Mouse (Mus musculus): ENCODE results near the gene Gtpbp3. TPM values are rescaled to one million over a fixed set of nuclear protein-coding genes. Genes with fewer than 3 reads are reported as not detected.

Gtpbp3 gene
- polyA plus RNA-seq, 1 experiment from 2014 or later: 4.6 TPM

GRCm38 (mm10) chr8:71485142-71486135, 2.5 kb upstream of the Gtpbp3 start, which contains the start of gene Ano8:
Gene Ano8 (minus strand): TSS chr8:71485963.
- H3K4me3 ChIP-seq (ENCODE audit: low read depth, low read length): peak within 1 kb of the TSS; percentile 92
- peaks cover 13% of the 10 kb centered on the region for H3K36me3 ChIP-seq (ENCODE audit: control insufficient read depth, insufficient read depth, low read length)
- peak within 1 kb of the TSS; percentile 75 for H3K4me2 ChIP-seq
- no peaks in the 10 kb centered on the region for H3K9me3 ChIP-seq (ENCODE audit: control insufficient read depth, low read length)
- no peaks in the 10 kb centered on the region for H3K27me3 ChIP-seq (ENCODE audit: control insufficient read depth, insufficient read depth, low read length)
- H3K27ac ChIP-seq (ENCODE audit: low read depth, low read length): peak within 1 kb of the TSS; percentile 78
- peak; percentile 76 for ATAC-seq (ENCODE audit: low FRiP score)
- peaks cover 25% of the 10 kb centered on the region for H3K4me1 ChIP-seq (ENCODE audit: control insufficient read depth, insufficient read depth, low read length)
- 6% methylated on average over 54 of the region's 58 CpGs for WGBS
- H3K9ac ChIP-seq (ENCODE audit: low read length): peak within 1 kb of the TSS; percentile 98
- peak; percentile 98 for DNase-seq (ENCODE audit: low spot score, missing footprints)

DNA sequence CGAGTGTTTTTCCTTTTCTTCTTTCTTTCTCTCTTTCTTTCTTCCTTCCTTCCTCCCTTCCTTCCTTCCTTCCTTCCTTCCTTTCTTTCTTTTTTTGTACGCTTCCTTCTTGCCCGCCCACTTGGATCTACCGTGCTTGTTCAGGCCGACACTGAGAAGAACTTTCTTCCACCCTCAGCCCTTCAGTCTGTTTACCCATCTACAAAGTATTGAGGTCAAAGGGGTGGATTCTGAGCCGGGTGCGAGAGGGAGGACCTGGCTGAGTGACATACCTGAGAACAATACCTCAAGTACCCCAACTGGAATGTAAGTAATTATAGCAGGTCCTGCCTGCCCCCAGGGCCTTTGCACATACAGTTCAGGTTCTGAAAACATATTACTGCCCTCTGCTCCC, 1.8 kb upstream of the Gtpbp3 start:
- WGBS: 19% methylated on average over 7 of the region's 7 CpGs
- Histone ChIP-seq H3K4me2 (peak overlapping the region; percentile 75), H3K4me3 (ENCODE audit: low read depth, low read length) (peak overlapping the region; percentile 92), H3K4me1 (ENCODE audit: control insufficient read depth, insufficient read depth, low read length) (peaks cover 25% of the 10 kb centered on the region), H3K27ac (ENCODE audit: low read depth, low read length) (no peak overlapping the region; the same call in 1 of the 2 replicates), H3K27me3 (ENCODE audit: control insufficient read depth, insufficient read depth, low read length) (no peaks in the 10 kb centered on the region), H3K36me3 (ENCODE audit: control insufficient read depth, insufficient read depth, low read length) (peaks cover 6% of the 10 kb centered on the region), H3K9me3 (ENCODE audit: control insufficient read depth, low read length) (no peaks in the 10 kb centered on the region), H3K9ac (ENCODE audit: low read length) (peak overlapping the region; percentile 98)
- DNase-seq (ENCODE audit: low spot score, missing footprints) (no peak), ATAC-seq (ENCODE audit: low FRiP score) (no peak)

DNA sequence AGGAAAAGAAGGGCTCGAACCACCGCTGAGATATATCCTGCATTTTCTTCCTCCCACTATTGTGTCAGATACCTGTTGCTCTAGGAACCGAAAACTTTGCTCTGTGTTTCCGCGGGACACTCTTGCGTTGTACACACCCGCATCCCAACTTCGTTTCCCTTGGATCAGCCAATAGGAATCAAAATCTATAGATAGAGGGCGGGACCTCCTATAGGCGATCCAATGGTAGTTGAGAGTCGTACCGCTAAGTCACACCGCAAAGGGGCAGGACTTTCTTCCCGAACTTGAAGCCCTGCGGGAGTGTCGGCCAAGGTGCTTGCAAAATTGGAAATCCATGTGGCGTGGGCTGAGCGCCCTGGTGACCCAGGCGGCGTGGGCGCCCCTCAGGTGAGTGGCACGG, 551 bp downstream of the Gtpbp3 start:
- Histone ChIP-seq H3K27me3 (ENCODE audit: control insufficient read depth, insufficient read depth, low read length) (no peaks in the 10 kb centered on the region), H3K9ac (ENCODE audit: low read length) (peak overlapping the region; percentile 76), H3K4me3 (ENCODE audit: low read depth, low read length) (peak overlapping the region; percentile 83), H3K4me1 (ENCODE audit: control insufficient read depth, insufficient read depth, low read length) (peaks cover 25% of the 10 kb centered on the region), H3K27ac (ENCODE audit: low read depth, low read length) (no peak overlapping the region), H3K4me2 (peak overlapping the region; percentile 100), H3K36me3 (ENCODE audit: control insufficient read depth, insufficient read depth, low read length) (peaks cover 5% of the 10 kb centered on the region), H3K9me3 (ENCODE audit: control insufficient read depth, low read length) (no peaks in the 10 kb centered on the region)
- WGBS: under 1% methylated on average over 22 of the region's 22 CpGs
- DNase-seq (ENCODE audit: low spot score, missing footprints) (peak; percentile 99), ATAC-seq (ENCODE audit: low FRiP score) (peak; percentile 81)

DNA sequence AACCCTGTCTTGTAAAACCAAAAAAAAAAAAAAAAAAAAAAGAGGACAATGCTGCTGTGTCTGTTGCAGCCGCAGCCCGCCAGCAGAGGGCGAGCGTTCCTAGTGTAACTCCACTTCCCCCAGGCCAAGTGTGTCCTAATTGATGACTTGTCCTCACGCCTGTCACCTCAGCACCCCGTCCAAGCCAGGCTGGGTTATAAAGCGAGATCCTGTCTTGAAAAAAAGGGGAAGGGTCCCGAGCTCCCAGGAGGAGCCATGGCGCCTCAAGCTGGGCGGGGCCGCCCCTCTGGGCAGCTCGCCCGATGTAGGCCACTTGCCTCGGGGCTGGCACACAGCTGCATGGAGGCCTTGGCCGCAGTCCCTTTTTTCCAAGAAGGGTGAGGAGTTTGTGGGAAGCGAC, 7.1 kb downstream of the Gtpbp3 start:
- Histone ChIP-seq H3K9me3 (ENCODE audit: control insufficient read depth, low read length) (no peaks in the 10 kb centered on the region), H3K4me1 (ENCODE audit: control insufficient read depth, insufficient read depth, low read length) (peaks cover 9% of the 10 kb centered on the region), H3K9ac (ENCODE audit: low read length) (no peak overlapping the region), H3K27ac (ENCODE audit: low read depth, low read length) (no peak overlapping the region), H3K36me3 (ENCODE audit: control insufficient read depth, insufficient read depth, low read length) (peaks cover 3% of the 10 kb centered on the region; the same call in 1 of the 2 replicates), H3K4me3 (ENCODE audit: low read depth, low read length) (no peak overlapping the region), H3K4me2 (no peak overlapping the region), H3K27me3 (ENCODE audit: control insufficient read depth, insufficient read depth, low read length) (no peaks in the 10 kb centered on the region)
- DNase-seq (ENCODE audit: low spot score, missing footprints): peak; percentile 97
- WGBS: 32% methylated on average over 16 of the region's 16 CpGs
- ATAC-seq (ENCODE audit: low FRiP score): peak; percentile 66

GRCm38 (mm10) chr8:71495811-71496210, 7.9 kb downstream of the Gtpbp3 start:
- no peak overlapping the region for H3K27ac ChIP-seq (ENCODE audit: low read depth, low read length)
- H3K36me3 ChIP-seq (ENCODE audit: control insufficient read depth, insufficient read depth, low read length): peaks cover 3% of the 10 kb centered on the region; the same call in 1 of the 2 replicates
- no peak overlapping the region for H3K9ac ChIP-seq (ENCODE audit: low read length)
- no peak for ATAC-seq (ENCODE audit: low FRiP score)
- no peaks in the 10 kb centered on the region for H3K27me3 ChIP-seq (ENCODE audit: control insufficient read depth, insufficient read depth, low read length)
- H3K4me3 ChIP-seq (ENCODE audit: low read depth, low read length): no peak overlapping the region
- 98% methylated on average over 5 of the region's 5 CpGs for WGBS
- no peak overlapping the region for H3K4me2 ChIP-seq
- H3K9me3 ChIP-seq (ENCODE audit: control insufficient read depth, low read length): no peaks in the 10 kb centered on the region
- H3K4me1 ChIP-seq (ENCODE audit: control insufficient read depth, insufficient read depth, low read length): peaks cover 8% of the 10 kb centered on the region
- no peak for DNase-seq (ENCODE audit: low spot score, missing footprints)

DNA sequence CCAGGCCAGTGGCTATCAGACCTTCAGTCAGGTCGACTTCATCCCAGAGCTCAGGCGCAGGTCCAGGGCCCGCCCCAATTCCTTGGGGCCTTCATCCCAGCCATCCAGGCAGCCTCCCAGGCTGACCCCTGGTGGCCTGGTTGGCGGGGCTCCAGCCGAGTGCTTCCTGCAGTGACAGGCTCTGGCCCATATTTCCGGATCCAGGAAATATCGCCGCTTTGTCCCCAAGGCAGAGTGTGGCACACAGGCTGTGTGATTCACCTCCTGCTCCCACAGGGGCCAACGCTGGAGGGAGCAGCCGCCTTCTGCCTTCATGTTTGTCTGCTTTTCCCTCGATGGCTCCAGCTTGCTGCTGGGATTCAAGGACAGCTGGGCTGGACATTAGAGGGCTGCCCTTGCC, 8.6 kb downstream of the Gtpbp3 start:
- Histone ChIP-seq H3K36me3 (ENCODE audit: control insufficient read depth, insufficient read depth, low read length) (peaks cover 3% of the 10 kb centered on the region; the same call in 1 of the 2 replicates), H3K4me3 (ENCODE audit: low read depth, low read length) (no peak overlapping the region), H3K4me1 (ENCODE audit: control insufficient read depth, insufficient read depth, low read length) (peaks cover 8% of the 10 kb centered on the region), H3K27ac (ENCODE audit: low read depth, low read length) (no peak overlapping the region), H3K4me2 (no peak overlapping the region), H3K27me3 (ENCODE audit: control insufficient read depth, insufficient read depth, low read length) (no peaks in the 10 kb centered on the region), H3K9ac (ENCODE audit: low read length) (no peak overlapping the region), H3K9me3 (ENCODE audit: control insufficient read depth, low read length) (no peaks in the 10 kb centered on the region)
- 58% methylated on average over 11 of the region's 11 CpGs for WGBS
- no peak for DNase-seq (ENCODE audit: low spot score, missing footprints)
- ATAC-seq (ENCODE audit: low FRiP score): no peak

DNA sequence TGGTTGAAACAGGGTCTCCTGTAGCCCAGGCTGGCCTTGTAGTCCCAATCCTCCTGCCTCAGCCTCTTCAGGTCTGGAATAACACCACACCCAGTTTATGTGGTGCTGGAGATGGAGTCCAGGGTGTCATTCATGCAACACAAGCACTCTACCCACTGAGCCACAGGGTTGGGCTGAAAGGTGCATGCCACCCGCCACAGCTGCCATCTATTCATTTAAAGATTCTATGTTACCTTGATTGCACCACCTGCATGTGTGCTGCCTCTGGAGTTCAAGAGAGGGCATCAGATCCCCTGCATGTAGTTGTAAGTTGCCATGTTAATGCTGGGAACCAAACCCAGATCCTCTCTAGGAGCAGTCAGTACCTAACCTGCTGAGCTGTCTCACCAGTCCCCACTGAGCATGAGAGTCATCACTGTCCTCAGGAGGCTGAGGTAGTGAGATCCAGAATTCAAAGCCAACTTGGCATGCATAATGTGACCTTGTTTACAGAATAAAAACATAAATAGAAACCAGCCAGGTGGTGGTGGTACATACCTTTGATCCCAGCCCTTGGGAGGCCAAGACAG, 9.3 kb downstream of the Gtpbp3 start:
- Histone ChIP-seq H3K27me3 (ENCODE audit: control insufficient read depth, insufficient read depth, low read length) (no peaks in the 10 kb centered on the region), H3K4me2 (no peak overlapping the region), H3K9ac (ENCODE audit: low read length) (no peak overlapping the region), H3K4me1 (ENCODE audit: control insufficient read depth, insufficient read depth, low read length) (peaks cover 8% of the 10 kb centered on the region), H3K27ac (ENCODE audit: low read depth, low read length) (no peak overlapping the region), H3K4me3 (ENCODE audit: low read depth, low read length) (no peak overlapping the region), H3K9me3 (ENCODE audit: control insufficient read depth, low read length) (no peaks in the 10 kb centered on the region), H3K36me3 (ENCODE audit: control insufficient read depth, insufficient read depth, low read length) (peaks cover 3% of the 10 kb centered on the region; the same call in 1 of the 2 replicates)
- DNase-seq (ENCODE audit: low spot score, missing footprints) (no peak), ATAC-seq (ENCODE audit: low FRiP score) (no peak)
- 88% methylated on average over 1 of the region's 1 CpGs for WGBS

DNA sequence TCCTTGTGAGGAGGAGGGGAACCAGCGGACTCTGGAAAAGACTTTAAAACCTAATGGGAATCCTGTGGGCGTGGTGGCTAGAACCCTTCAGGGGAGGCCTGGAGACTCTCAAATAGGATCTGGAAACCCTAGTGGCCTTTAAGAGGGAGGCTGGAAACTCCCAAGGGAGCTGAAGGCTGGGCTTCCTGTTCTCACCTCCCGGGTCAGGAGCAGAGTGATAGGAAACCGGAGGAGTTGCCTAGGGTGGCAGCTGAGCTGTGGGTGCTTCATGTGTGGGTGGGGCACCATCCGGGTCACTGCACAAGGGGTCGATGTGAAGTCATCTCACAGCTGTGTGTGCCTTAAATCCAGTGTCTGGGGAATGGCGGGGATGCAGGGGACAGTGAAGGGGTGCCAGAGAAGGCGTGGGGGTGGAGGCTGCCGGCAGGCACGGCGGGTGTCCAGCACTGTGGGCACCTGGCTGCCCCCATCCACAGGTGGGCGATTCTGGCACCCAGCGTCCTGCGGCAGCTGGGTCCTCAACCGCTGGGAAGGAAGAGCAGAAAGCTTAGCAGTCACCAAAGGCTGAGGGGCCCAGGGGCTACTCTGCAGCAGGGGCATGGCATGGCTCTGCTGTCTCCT, 10.1 kb downstream of the Gtpbp3 start:
- no peak for ATAC-seq (ENCODE audit: low FRiP score)
- Histone ChIP-seq H3K27me3 (ENCODE audit: control insufficient read depth, insufficient read depth, low read length) (no peaks in the 10 kb centered on the region), H3K9me3 (ENCODE audit: control insufficient read depth, low read length) (no peaks in the 10 kb centered on the region), H3K9ac (ENCODE audit: low read length) (no peak overlapping the region), H3K36me3 (ENCODE audit: control insufficient read depth, insufficient read depth, low read length) (no peaks in the 10 kb centered on the region), H3K4me2 (no peak overlapping the region), H3K27ac (ENCODE audit: low read depth, low read length) (no peak overlapping the region), H3K4me3 (ENCODE audit: low read depth, low read length) (no peak overlapping the region), H3K4me1 (ENCODE audit: control insufficient read depth, insufficient read depth, low read length) (peaks cover 8% of the 10 kb centered on the region)
- no peak for DNase-seq (ENCODE audit: low spot score, missing footprints)
- WGBS: 26% methylated on average over 15 of the region's 15 CpGs

Data from midbrain, embryonic 11.5 days (tissue).